ENCODE assay signal across 8 mouse cellular contexts in genomic region chr16:17460254-17460653, GRCm38 (mm10). TPM values are rescaled to one million over a fixed set of nuclear protein-coding genes. Genes with fewer than 3 reads are reported as not detected.
A peak's percentile ranks its signal among the peaks of the same experiment; 100 is the strongest.
DNase-seq lines count a peak whose midpoint lies in the region; ATAC-seq and TF ChIP-seq lines count a peak whose summit lies in the region.

No protein-coding gene starts in this region.

- no peak overlapping the region for H3K4me3 ChIP-seq in kidney, adult 2 months (ENCODE audit: insufficient read depth, low read depth, low read length)
- H3K4me3 ChIP-seq in kidney, embryonic 15.5 days (replicated peaks): no peak overlapping the region
- H3K4me3 ChIP-seq in liver, embryonic 13.5 days (replicated peaks): no peak overlapping the region
- H3K4me3 ChIP-seq in embryonic facial prominence, embryonic 10.5 days: no peak overlapping the region

- H3K4me1 ChIP-seq in kidney, adult 2 months (ENCODE audit: control insufficient read depth, insufficient read depth, low read length): peaks cover 15% of the 10 kb centered on the region; the same call in 1 of the 2 replicates
- H3K4me1 ChIP-seq in kidney, embryonic 15.5 days: peaks cover 11% of the 10 kb centered on the region
- peaks cover 64% of the 10 kb centered on the region for H3K4me1 ChIP-seq in liver, embryonic 13.5 days (replicated peaks)
- H3K4me1 ChIP-seq in embryonic facial prominence, embryonic 10.5 days: peaks cover 3% of the 10 kb centered on the region

- H3K9me3 ChIP-seq in kidney, embryonic 15.5 days (replicated peaks): no peaks in the 10 kb centered on the region
- H3K9me3 ChIP-seq in liver, embryonic 13.5 days (replicated peaks): no peaks in the 10 kb centered on the region
- H3K9me3 ChIP-seq in embryonic facial prominence, embryonic 10.5 days: no peaks in the 10 kb centered on the region

- no peak overlapping the region for H3K9ac ChIP-seq in kidney, embryonic 15.5 days
- H3K9ac ChIP-seq in liver, embryonic 13.5 days: no peak overlapping the region

- peak; percentile 16; the same call in 1 of the 2 replicates for TF ChIP-seq CTCF in kidney, adult 2 months (conservative IDR thresholded peaks at IDR 0.05; ENCODE audit: insufficient read depth, insufficient read length, low read depth, low read length)

- H3K27me3 ChIP-seq in kidney, adult 2 months (replicated peaks; ENCODE audit: control insufficient read depth, insufficient read depth, low read length): no peaks in the 10 kb centered on the region
- no peaks in the 10 kb centered on the region for H3K27me3 ChIP-seq in kidney, embryonic 15.5 days
- H3K27me3 ChIP-seq in liver, embryonic 13.5 days: no peaks in the 10 kb centered on the region
- H3K27me3 ChIP-seq in embryonic facial prominence, embryonic 10.5 days (replicated peaks; ENCODE audit: low read depth, poor library complexity, severe bottlenecking): no peaks in the 10 kb centered on the region

- 85% methylated on average over 4 of the region's 4 CpGs for WGBS in kidney, adult 2 months
- WGBS in kidney, embryonic 15.5 days: 95% methylated on average over 4 of the region's 4 CpGs
- 68% methylated on average over 4 of the region's 4 CpGs for WGBS in liver, embryonic 13.5 days (ENCODE audit: insufficient replicate concordance)
- WGBS in embryonic facial prominence, embryonic 10.5 days: 93% methylated on average over 4 of the region's 4 CpGs

- no peak for TF ChIP-seq POLR2A in kidney, adult 2 months (IDR thresholded peaks at IDR 0.05; ENCODE audit: low read depth, low read length)

- DNase-seq in kidney, adult 2 months: no peak
- peak; percentile 56 for DNase-seq in T-cell, adult 2 months (ENCODE audit: low spot score)
- peak; percentile 34 for DNase-seq in liver, embryonic 13.5 days
- peak; percentile 52 to 64 for DNase-seq in spleen, postnatal 36 days (ENCODE audit: low spot score in 2 of 2)
- DNase-seq in embryonic facial prominence, embryonic 10.5 days (ENCODE audit: low spot score): no peak
- no peak for DNase-seq in frontal cortex, postnatal 10 days (ENCODE audit: low spot score in 2 of 2)
- DNase-seq in right cerebral cortex, postnatal 36 days (ENCODE audit: low spot score in 2 of 2): no peak

- no peak for ATAC-seq in kidney, embryonic 15.5 days (replicated peaks; ENCODE audit: low FRiP score)
- peak; percentile 33; the same call in 1 of the 2 replicates for ATAC-seq in liver, embryonic 13.5 days (ENCODE audit: low read depth)

- H3K27ac ChIP-seq in kidney, adult 2 months (ENCODE audit: insufficient read depth, low read depth, low read length): no peak overlapping the region
- H3K27ac ChIP-seq in kidney, embryonic 15.5 days: no peak overlapping the region
- H3K27ac ChIP-seq in liver, embryonic 13.5 days: no peak overlapping the region
- H3K27ac ChIP-seq in embryonic facial prominence, embryonic 10.5 days (replicated peaks): no peak overlapping the region

- no peak overlapping the region for H3K4me2 ChIP-seq in kidney, embryonic 15.5 days
- H3K4me2 ChIP-seq in liver, embryonic 13.5 days: no peak overlapping the region

- no peaks in the 10 kb centered on the region; the same call in 1 of the 2 replicates for H3K36me3 ChIP-seq in kidney, adult 2 months (ENCODE audit: control insufficient read depth, insufficient read depth, low read length)
- H3K36me3 ChIP-seq in kidney, embryonic 15.5 days: peaks cover 71% of the 10 kb centered on the region
- peaks cover 52% of the 10 kb centered on the region for H3K36me3 ChIP-seq in liver, embryonic 13.5 days
- peaks cover 92% of the 10 kb centered on the region for H3K36me3 ChIP-seq in embryonic facial prominence, embryonic 10.5 days (replicated peaks)

RNA-seq across cellular contexts. Expression of gene Crkl, which starts 8.5 kb away (rescaled TPM):
- 34.4 and 43.3 TPM in 2 replicates for polyA plus RNA-seq in kidney, adult 2 months (2012; rRNA removed)
- 68.9 and 72.6 TPM in 2 replicates for polyA plus RNA-seq in kidney, embryonic 15.5 days (2015; fragmentation: Nextera tagmentation; extraction: Ambion mirVana)
- 30.8 and 35.8 TPM in 2 replicates for polyA plus RNA-seq in liver, embryonic 13.5 days (2015; fragmentation: Nextera tagmentation; extraction: Ambion mirVana)
- 70.9 and 73.3 TPM in 2 replicates for polyA plus RNA-seq in embryonic facial prominence, embryonic 10.5 days (2016; fragmentation: Nextera tagmentation; extraction: Ambion mirVana)

RNA-seq across cellular contexts. Expression of gene Aifm3, which starts 29.2 kb away (rescaled TPM):
- 11.7 and 14.8 TPM in 2 replicates for polyA plus RNA-seq in kidney, adult 2 months (2012; rRNA removed)
- 1.8 and 2.1 TPM in 2 replicates for polyA plus RNA-seq in kidney, embryonic 15.5 days (2015; fragmentation: Nextera tagmentation; extraction: Ambion mirVana)
- 0.76 and 1.2 TPM in 2 replicates for polyA plus RNA-seq in liver, embryonic 13.5 days (2015; fragmentation: Nextera tagmentation; extraction: Ambion mirVana)
- 0.75 and 1.1 TPM in 2 replicates for polyA plus RNA-seq in embryonic facial prominence, embryonic 10.5 days (2016; fragmentation: Nextera tagmentation; extraction: Ambion mirVana)

RNA-seq across cellular contexts. Expression of gene Lztr1, which starts 48.2 kb away (rescaled TPM):
- polyA plus RNA-seq in kidney, adult 2 months (2012; rRNA removed): 295 and 386 TPM in 2 replicates
- 83.3 and 96.0 TPM in 2 replicates for polyA plus RNA-seq in kidney, embryonic 15.5 days (2015; fragmentation: Nextera tagmentation; extraction: Ambion mirVana)
- 22.6 and 24.0 TPM in 2 replicates for polyA plus RNA-seq in liver, embryonic 13.5 days (2015; fragmentation: Nextera tagmentation; extraction: Ambion mirVana)
- 84.2 and 87.5 TPM in 2 replicates for polyA plus RNA-seq in embryonic facial prominence, embryonic 10.5 days (2016; fragmentation: Nextera tagmentation; extraction: Ambion mirVana)

RNA-seq across cellular contexts. Expression of gene Pi4ka, which starts 54.1 kb away (rescaled TPM):
- 105 and 124 TPM in 2 replicates for polyA plus RNA-seq in kidney, adult 2 months (2012; rRNA removed)
- polyA plus RNA-seq in kidney, embryonic 15.5 days (2015; fragmentation: Nextera tagmentation; extraction: Ambion mirVana): 30.9 and 39.7 TPM in 2 replicates
- 12.9 and 15.1 TPM in 2 replicates for polyA plus RNA-seq in liver, embryonic 13.5 days (2015; fragmentation: Nextera tagmentation; extraction: Ambion mirVana)
- polyA plus RNA-seq in embryonic facial prominence, embryonic 10.5 days (2016; fragmentation: Nextera tagmentation; extraction: Ambion mirVana): 38.0 and 39.0 TPM in 2 replicates

RNA-seq across cellular contexts. Expression of gene Snap29, which starts 54.5 kb away (rescaled TPM):
- polyA plus RNA-seq in kidney, adult 2 months (2012; rRNA removed): 8.9 and 11.4 TPM in 2 replicates
- 14.2 and 15.2 TPM in 2 replicates for polyA plus RNA-seq in kidney, embryonic 15.5 days (2015; fragmentation: Nextera tagmentation; extraction: Ambion mirVana)
- 8.8 and 10.7 TPM in 2 replicates for polyA plus RNA-seq in liver, embryonic 13.5 days (2015; fragmentation: Nextera tagmentation; extraction: Ambion mirVana)
- 9.8 and 11.2 TPM in 2 replicates for polyA plus RNA-seq in embryonic facial prominence, embryonic 10.5 days (2016; fragmentation: Nextera tagmentation; extraction: Ambion mirVana)

Comparison
In these comparisons a context has a peak if more than half of its experiments do, and no peak if none do; other contexts are left out.
1. DNase-seq: peak in T-cell, adult 2 months (single experiment), liver, embryonic 13.5 days (single experiment) and spleen, postnatal 36 days (2 of 2); none in kidney, adult 2 months (single experiment), embryonic facial prominence, embryonic 10.5 days (single experiment), frontal cortex, postnatal 10 days (0 of 2) and right cerebral cortex, postnatal 36 days (0 of 2).